Mouse (Mus musculus): Measurements from ENCODE around the gene Grip1. TPM values are rescaled to one million over a fixed set of nuclear protein-coding genes. Genes with fewer than 3 reads are reported as not detected.
A peak's percentile ranks its signal among the peaks of the same experiment; 100 is the strongest.

Grip1 gene
- total RNA-seq, 2 experiments from 2014 or later, result 16.6 to 17.8 TPM

DNA sequence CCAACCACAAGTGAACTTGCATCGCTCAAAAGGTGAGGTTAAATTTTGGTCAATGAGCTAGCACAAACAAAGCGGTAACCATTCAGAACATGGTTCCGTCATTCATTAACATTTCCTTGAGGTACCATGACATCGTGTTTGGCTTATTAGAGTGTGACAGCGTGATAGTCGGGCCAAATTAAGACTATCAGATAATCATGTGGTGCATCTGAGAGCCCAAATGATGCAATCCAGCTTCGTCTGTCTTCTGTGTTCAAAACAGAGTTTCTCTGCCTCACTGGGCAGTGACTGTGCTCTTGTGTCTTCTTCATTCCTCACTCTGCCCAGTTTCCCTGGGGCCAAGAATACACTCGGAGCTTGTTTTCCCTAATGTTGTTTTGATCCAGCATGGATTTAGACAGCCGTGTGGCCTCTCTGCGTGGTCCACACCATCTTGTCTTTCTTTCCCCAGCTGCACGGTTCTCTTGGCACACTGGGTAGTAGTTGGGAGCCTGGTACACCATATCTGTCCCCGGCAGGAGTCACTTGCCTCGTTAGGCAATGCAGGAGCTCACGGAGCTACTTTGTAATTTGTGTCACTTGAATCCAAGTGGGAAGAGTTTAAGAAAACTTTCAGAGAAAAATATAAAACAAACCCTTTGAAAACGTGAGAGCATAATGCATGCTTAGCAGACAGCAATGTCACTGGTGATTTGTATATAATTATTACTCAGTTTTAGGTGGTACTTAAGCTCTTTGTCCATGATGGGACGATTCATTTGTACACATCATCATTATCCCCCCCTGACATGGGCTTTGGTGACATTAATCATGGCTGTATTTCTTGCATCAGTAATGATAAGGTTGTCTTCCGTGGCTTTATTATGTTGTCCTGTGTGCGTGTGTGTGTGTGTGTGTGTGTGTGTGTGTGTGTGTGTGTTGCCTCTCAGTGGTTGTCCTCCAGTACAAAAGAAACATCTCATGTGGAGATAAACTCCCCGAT, 281.7 kb downstream of the Grip1 start:
- no peak for DNase-seq (ENCODE audit: low spot score in 2 of 2)

DNA sequence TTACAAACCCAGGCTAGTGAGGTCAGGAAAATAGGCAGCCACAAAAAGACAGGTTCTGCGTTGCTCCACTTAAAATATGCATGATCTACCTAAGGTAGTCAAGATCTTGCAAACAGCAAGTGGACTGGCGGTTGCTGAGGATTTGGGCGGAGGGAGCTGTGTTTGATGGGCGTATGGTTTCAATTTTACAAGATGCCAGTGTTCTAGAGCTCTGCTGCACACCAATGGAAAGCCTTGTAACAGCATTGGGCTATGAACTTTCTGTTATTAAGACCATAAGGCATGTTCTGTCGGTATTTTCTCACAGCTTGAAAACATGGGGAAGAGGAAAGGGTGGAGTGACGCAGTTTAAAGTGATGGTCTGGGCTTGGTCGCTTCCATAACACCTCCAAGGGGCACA, 285.8 kb downstream of the Grip1 start:
- DNase-seq (ENCODE audit: low spot score in 2 of 2), result no peak

DNA sequence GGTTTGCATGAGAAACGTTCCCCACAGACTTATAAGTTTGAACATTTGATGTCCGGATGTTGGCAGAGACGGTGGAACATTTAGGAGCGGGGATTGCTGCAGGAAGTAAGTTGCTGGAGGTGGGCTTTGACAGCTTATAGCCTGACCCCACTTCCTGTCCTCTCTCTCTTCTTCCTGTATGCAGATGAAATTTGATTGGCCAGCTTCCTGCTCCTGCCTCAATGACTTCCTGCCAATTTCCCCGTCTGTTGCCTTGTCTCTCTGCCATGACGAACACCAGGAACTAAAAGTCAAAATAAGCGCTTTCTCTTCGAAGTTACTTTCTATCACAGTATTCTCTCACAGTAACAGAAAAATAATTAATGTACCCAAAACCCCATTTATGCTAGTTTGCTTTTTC, 289.1 kb downstream of the Grip1 start:
- DNase-seq (ENCODE audit: low spot score in 2 of 2), result no peak

DNA sequence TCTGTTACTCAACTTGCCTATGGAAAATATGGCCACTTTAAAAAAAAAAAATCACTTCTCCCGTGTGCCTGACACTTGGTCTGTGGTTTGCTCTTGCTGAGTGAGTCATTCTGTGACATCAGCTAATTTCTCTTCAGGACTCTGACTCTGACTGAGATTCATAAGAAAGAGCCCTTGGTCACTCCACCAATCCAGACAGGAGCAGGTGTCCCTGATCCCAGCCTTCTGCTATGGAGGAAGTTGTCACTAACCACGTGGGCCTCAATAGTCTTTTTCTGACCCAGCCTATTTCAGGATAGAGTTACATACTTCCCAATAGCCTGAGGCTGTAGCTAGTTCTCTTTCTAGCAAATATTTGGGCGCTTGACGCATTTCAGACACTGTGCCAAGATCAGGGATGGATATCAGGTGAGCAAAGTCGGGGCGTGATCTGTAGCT, 298.8 kb downstream of the Grip1 start:
- no peak for DNase-seq (ENCODE audit: low spot score in 2 of 2)

DNA sequence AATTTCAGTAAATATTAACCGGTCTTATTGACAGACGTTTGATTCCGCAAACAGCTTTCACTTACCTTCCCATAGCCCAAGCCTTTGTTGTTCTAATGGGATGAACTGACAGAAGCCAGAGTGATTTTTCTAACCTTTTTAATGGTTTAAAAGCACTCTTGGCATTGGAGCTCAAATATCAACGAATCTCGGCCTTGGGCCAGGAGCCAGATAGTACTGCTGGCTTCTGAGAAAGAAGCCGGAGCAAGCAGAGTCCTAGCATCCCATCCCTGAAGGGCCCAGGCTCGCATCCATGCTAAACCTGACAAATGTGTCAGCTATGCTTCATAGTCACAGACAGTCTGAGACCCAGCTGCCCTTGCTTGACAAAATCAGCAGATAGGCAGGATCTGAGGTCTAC, 302.6 kb downstream of the Grip1 start:
- DNase-seq (ENCODE audit: low spot score in 2 of 2), result no peak

DNA sequence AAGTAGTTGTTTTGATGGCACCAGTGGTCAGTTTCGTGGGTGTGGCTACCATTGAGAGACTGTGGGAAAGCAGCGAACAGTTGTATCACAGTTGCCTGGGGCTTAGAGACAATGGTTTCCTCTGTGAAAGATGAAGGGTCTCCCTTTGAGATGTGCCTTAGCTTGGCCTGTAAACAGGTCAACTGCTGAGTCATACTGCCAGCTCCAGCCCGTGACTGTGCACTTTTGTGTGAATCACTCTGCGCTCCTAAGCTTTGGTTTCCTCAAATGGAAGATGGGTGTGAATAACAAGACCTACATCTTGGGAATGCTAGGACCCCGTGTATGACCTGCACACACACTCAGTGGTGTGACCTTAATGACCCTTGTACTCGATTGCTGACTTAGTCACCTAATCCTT, 303.6 kb downstream of the Grip1 start:
- no peak for DNase-seq (ENCODE audit: low spot score in 2 of 2)

DNA sequence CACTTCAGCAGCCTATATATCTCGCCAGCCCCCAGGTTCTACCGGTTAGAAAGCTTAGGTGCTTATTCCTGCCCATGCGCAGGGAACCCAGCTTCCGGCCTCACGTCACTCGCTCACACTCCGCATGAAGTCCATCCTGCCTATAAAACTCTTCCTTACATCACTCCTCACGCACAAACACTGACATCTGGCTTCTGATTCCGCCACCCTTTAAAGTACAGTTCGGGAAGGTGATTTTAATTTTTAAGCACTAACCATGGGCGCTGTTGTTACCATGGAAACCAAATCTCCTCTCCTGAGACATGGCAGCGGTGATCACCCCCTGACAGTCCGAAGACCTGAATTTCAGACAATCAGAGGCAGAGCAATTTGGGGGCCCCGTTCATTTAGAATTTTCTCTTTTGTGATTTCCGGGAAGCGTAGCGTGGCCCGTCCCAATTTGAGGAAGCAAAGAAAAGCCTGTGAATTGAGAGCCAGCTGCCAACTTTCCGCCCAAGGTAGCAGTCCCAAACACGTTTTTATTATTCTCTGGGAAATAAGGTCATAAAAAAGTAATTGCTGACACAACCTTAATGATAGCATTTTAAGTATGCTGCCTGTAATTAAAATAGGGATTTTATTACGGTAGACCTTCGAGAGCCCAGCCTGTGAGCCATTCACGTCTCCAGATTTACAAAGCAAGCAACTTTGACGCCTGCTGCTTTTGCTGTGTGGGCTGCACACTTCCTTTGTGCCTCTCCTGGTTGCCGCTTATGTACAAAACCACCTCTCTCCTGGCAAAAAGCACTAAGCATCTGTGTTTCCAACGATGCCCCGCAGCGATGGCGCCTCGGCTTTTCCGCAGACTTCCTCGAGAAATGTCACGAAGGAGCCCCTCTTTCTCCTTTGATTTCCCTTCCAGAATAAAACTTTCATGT, 308.1 kb downstream of the Grip1 start:
- peak; percentile 13 to 17 for DNase-seq (ENCODE audit: low spot score in 2 of 2)

DNA sequence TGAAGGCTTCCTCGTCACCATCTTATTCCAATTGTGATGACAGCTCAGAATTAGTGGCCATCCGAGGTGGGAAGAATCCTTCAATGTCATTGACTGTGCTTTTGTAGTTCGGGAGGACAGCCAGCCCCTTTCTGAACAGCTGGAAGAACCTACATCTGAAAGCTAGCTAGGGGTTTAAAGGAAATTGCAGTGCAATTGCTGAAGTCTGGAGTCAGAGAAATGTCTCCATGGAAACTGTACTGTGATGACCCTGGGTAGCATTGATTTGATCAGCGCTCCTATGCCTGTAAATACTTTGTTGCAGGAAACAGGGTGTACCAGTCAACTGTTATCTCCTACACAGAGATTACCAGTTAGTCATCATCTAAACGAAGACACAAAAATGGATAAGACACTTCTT, 325.2 kb downstream of the Grip1 start:
- no peak for DNase-seq (ENCODE audit: low spot score in 2 of 2)

DNA sequence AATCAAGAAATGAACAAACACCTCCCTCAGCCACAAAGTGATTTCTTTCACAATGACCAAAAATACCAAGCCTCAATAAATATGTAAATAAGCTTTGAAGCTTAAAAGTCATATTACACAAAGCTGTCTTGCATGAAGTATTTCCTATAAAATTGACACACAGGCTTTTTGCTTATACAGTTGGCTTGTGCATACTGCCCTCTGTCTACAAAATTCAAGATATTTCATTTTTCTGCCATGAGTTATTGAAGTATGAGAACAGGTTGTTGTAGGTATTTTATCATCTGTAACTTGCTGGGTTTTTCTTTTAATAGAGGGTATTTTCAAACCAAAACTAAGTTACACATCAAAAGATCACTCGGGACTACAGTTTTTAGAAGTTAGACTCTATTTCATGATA, 326.0 kb downstream of the Grip1 start:
- DNase-seq (ENCODE audit: low spot score in 2 of 2), result no peak

DNA sequence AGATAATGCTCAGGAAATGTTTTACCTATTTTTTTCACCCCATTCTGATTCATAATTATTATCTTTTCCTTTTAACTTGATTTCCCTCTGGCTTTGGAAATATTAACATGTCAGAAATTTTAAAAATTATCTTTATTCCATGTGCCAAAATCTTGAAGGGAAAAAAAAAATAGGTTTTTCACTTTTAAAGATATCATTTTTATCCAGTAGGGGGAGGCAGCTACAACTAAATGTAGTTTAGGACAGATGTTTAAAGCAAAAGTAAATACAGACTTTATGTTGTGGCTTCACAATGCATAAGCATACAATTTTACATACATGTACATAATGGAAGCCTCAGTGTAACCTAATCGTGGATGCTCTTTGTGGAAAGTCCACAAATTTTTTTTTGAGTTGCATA, 336.9 kb downstream of the Grip1 start:
- DNase-seq (ENCODE audit: low spot score in 2 of 2), result no peak

DNA sequence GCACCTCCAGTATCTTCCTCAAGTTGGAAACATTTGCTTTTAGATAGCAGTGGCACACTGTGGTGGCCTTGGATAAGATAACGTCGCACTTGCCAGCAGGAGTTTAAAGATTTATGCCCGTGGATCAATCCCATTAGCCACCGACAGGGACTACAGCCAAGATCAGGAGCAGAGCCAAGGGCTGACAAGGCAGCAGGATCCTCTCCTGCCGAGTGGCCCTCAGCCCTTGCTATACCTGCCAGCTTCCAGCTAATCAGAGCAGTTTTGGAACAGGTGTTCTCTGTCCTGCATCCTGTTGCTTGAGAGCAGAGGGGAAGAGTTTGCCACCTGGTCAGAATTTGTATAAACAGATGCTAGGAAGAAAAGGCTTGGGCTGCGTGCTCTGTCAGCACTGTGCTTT, 348.8 kb downstream of the Grip1 start:
- no peak for DNase-seq (ENCODE audit: low spot score in 2 of 2)

DNA sequence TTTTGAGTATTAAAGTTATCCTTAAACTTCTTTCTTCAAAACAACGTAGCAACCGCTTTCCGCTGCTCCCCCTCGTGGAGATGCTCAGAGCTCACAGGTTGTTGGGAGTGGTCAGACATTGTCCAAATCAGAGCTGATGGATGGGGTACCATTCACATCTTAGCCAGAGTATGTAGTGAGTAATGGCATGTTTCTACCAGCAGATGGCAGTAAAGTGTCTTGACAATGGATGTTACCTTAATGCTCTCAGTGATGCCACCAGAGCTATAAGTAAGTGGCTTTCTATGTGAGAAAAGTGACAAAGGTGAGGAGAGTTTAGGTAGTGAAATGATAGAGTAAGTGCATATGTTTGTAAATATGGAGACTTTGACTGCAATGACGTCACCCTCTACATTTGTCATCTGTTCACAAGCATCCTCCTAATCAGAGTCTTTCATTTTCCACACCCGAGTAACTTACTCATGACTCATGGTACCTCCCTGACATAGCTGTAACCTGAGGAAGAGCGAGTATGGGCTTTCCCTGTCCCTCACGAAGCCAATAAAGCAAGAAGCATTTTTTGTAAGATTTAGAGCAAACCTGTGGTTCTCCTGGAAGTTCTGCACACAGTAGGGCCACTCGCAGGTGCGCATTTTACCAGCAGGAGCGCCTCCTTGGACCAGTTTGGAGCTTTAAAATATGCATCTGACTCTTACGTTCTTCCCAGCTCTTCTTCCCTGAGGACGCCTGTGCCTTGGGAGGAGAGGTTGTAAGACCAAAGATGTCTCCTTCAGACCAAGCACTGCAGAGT, 350.2 kb downstream of the Grip1 start:
- DNase-seq (ENCODE audit: low spot score in 2 of 2), result peak; percentile 23 to 56

DNA sequence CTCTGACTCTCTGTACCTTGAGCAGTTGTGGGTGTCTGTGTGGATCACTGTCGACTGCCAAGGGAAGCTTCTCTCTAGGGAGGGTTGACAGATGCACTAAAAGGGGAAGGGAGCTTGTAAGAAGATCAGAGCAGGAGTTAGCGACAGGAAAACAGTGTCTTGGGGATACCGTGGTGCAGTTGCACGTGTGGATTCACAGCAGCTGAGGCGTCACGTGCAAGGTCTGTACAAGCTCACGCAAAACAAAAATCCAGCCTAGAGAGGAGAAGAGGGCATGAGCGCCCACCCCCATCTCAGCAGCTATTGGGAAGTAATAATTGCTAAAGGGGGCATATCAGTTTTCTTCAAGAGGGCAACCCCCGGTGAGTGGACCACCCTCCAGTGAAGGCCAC, 350.8 kb downstream of the Grip1 start:
- DNase-seq (ENCODE audit: low spot score in 2 of 2), result no peak

DNA sequence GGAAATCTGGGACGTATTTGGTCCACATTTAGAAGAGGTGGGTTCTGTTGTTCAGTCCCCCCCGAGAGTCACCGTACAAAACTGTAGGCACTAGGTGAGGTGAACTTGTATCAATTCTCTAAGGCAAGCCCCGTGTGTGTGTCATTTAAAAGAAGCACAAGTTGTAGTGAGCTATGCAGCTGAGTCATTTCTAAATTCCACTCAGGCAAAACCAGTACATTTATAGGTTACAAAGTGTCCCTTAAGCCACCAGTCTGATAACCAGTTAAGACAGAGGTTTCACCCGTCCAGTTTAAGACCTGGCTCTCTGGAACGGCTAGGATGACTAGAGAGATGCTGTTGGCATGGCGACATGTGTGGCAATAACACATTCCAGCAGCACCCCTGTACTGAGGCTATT, 351.5 kb downstream of the Grip1 start:
- no peak for DNase-seq (ENCODE audit: low spot score in 2 of 2)

DNA sequence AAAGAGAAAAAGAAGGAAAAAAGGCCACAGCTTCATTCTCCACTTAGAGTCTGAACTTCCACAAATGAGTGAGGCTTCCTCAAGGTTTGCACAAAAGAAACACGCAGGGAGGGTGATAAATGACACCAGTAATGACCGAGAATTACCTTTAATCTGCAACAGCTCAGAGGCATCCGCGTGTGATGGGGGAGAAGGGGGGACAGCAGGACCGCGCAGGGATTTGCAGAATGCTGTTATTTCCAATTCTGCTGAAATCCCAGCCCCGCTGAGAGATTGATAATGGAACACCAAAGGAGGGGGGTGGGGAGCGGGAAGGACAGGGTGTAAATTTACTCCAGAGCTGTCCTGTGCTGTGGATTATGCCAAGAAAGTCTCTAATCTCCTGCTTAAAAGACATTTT, 352.5 kb downstream of the Grip1 start:
- no peak for DNase-seq (ENCODE audit: low spot score in 2 of 2)

DNA sequence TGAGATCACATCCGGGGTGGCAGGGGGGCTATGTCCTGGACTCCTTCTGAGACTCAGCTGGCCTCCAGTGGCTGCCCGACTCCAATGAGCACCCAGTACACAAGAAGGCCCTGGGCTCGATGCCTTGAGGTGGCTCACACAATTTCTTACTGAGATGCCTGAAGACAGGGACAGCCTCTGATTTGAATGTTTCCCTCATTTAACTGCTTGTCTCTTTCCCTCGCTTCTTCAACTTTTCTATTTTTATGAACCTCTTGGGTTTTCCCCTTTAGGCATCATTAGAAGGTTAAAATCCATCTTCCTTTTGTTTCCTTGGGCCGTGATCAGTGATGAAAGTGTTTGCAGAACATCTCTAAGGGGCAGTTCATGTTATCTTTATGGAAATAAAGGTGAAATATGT, 354.8 kb downstream of the Grip1 start:
- no peak for DNase-seq (ENCODE audit: low spot score in 2 of 2)

DNA sequence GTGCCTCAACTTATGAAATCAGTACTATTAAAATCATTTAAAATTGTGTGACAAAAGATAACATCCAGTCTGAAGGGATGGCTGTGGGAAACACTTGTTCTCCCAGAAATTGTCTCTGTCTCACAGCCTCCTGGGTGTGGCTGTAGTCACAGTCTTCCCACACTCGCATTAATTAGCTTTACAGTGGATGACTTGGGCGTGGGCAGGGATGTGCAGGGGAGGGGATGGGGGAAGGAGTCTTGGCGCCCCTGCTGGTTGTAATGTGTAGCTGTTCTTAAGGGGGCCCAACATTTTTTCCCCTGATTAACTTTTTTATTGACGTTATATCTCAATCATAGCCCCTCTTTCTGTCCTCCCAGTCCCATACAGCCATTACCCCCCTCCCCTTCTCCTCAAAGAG, 360.5 kb downstream of the Grip1 start:
- DNase-seq (ENCODE audit: low spot score in 2 of 2), result no peak

DNA sequence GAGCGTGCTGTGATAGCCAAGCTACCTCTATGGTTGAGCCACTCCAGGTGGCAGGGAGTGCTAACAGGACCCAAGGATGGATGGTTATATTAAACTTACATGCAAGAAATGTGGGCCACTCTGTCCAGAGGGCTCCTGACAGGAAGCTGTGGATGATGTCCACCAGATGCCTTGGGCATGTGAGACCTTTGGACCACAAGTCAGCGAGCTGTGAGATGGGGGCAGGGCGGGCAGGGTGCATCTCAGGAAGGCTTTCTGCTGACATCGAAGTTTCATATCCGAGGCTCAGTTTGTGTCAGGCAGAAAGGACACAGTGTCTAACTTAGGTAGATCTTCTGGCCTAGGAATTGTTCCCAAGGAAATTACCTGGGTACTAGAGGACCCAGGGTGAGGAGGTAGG, 362.4 kb downstream of the Grip1 start:
- DNase-seq (ENCODE audit: low spot score in 2 of 2), result no peak

DNA sequence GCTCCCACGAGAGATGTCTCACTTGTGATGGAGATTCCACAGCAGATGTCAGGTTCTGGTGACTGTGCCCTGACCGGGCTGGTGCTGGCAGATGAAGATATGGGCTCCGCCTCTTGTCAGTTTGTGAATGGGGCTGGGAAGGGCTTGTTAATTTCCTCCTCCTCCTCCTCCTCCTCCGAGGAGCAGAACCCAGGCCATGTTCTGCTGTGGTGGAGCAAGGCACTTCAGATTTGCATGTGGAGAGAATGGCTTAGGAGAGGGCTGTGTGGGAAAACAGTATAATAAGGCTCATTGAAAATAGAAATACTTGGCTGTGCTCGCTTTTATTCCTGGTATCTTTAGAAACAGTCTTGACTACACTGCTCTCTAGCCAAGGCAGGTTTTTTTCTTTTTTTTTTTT, 364.8 kb downstream of the Grip1 start:
- peak in 1 of 2 experiments; percentile 26 for DNase-seq (ENCODE audit: low spot score in 2 of 2)

DNA sequence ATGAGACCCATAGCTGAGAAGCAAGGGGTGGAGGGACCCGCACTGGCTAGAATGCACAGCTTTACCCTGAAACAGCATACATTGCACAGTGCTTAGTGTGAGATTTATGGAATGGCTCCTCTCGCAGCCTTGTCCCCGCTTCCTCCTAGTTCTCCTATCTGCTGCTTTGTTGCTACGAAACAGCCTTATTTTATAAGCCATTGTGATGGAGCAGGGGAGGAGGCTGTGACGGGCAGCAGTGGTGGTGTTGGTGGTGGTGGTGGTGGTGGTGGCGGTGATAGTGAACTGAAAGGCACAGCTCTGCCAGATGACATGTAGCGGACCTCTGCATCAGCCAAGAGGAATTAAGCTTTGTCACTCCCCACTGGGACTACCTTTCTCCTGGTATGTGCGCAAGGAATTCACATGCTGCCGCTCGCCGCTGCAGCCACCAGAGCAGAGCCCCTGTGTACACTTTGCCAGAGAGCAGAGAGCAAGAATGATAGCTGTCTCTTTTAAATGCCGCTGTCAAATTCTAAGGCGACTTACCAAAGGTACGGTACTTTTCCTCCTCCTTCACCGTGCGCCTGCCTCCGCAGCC, 365.6 kb downstream of the Grip1 start:
- peak in 1 of 2 experiments; percentile 35 for DNase-seq (ENCODE audit: low spot score in 2 of 2)

DNA sequence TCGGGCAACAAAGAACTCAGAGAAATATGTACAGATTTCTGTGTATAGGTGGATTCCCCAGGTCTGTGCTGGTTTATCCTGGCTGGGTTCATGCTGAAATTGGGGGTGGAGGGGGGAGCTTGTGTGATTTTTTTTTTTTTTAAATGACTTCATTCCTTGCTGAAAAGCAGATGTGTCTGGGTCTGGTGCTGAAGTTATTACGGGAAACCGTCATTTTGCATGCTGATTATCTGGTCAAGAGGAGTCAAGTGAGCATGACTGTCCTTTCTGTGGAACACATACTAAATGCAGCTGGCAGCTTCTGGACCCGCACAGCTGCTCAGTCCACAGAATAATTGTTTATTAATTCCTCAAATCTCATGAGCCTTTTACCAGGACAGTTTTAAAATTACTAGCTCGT, 366.1 kb downstream of the Grip1 start:
- DNase-seq (ENCODE audit: low spot score in 2 of 2), result no peak
